Mouse (Mus musculus) liver, postnatal 0 days (tissue): ENCODE results near the gene Adamtsl3.

Experiments
- CTCF ChIP-seq: sonication (generic); IDR thresholded peaks from 2 replicates; pipeline ENCODE4 v1.5.1; 2016; ENCODE audit warnings: antibody characterized with exemption, low read depth
- EP300 ChIP-seq: IDR thresholded peaks from 2 replicates; pipeline ENCODE4 v1.6.1; 2016; ENCODE audit warnings: antibody characterized with exemption, low read depth, mild to moderate bottlenecking

GRCm38 (mm10) chr7:82649081-82649445 lies 313.6 kb downstream of the Adamtsl3 start:
- TF ChIP-seq EP300, result no peak
- TF ChIP-seq CTCF, result no peak
